Mouse (Mus musculus): ENCODE data around the gene Ppfia4. TPM values are rescaled to one million over a fixed set of nuclear protein-coding genes. Genes with fewer than 3 reads are reported as not detected.

Ppfia4 gene
- polyA plus RNA-seq, 1 experiment from 2014 or later, result 2.0 TPM

DNA sequence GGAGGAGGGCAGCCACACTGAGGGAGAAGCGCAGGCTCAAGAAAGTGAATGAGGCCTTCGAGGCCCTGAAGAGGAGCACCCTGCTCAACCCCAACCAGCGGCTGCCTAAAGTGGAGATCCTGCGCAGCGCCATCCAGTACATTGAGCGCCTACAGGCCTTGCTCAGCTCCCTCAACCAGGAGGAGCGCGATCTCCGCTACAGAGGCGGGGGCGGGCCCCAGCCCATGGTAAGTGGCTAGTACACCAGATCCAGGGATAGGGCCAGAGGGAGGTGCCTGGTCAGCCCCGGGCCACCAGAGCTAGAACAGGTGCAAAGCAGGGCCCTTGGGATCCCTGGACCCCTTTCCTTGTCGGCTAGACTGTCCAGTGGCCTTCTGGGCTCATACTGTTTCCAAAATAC is 42.4 kb downstream of the Ppfia4 start:
- 0 out of 2 replicates have a peak, but pooled peaks cover 6% of the 10 kb centered on the region for H3K4me1 ChIP-seq (replicated peaks; ENCODE audit: insufficient read depth, low read length)
- no peaks in the 10 kb centered on the region for H3K9me3 ChIP-seq (replicated peaks; ENCODE audit: low read length)
- no peaks in the 10 kb centered on the region for H3K36me3 ChIP-seq (ENCODE audit: insufficient read depth, low read length)
- no peak overlapping the region for H3K27ac ChIP-seq
- H3K9ac ChIP-seq (ENCODE audit: low read depth, low read length), result no peak overlapping the region
- no peaks in the 10 kb centered on the region for H3K27me3 ChIP-seq (ENCODE audit: insufficient read depth, low read length)
- whole genome bisulfite sequencing, result 86% methylated on average over 12 of the region's 13 CpGs
- ATAC-seq (replicated peaks; ENCODE audit: low FRiP score, low read depth) (no peak), DNase-seq (ENCODE audit: low spot score) (no peak)
- no peak for TF ChIP-seq CTCF (IDR thresholded peaks at IDR 0.05; ENCODE audit: low read depth)
- H3K4me2 ChIP-seq (ENCODE audit: low read length), result no peak overlapping the region
- no peak overlapping the region for H3K4me3 ChIP-seq (replicated peaks; ENCODE audit: low read depth, low read length)

DNA sequence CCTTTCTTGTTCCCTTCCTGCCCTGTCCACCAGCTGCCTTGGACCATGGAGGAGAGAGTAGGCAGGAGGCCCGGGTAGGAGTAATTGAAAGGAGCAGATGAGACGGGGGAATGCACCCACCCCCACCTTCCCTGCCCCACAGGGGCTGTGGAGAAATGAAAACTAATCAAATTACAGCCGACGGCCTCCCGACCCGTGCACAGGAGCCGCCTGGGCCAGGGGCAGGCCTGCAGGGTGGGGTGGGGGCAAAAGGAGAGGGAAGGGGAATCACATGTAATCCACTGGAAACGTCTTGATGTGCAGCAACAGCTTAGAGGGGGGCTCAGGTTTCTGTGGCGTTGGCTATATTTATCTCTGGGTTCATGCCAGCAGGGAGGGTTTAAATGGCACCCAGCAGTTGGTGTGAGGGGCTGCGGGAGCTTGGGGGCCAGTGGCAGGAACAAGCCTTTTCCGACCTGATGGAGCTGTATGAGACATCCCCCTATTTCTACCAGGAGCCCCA is 43.1 kb downstream of the Ppfia4 start, which contains the start of gene Myog:
Myog (plus strand) TSS at position 392 of the 502 bp plus-strand sequence.
- H3K4me2 ChIP-seq (ENCODE audit: low read length), result no peak within 1 kb of the TSS

DNA sequence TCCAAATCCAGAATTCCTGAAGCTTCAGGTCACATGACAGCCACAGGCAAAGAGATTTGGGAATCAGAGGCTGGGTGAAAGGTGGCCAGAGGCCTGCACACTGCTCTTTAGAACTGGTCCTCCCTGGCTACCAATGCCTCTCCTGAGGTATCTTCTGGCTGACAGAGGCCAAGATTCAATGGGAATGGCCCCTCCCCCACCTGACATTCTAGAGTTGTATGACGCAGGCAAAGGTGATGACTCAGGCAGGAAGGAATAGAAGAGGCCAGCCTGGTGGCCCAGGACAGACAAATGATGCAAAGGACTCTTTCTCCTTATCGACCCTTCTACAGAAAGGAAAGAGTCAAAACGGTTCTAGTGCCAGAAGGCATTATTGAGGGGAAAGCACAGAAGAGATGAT is 44.5 kb downstream of the Ppfia4 start:
- 62% methylated on average over 3 of the region's 3 CpGs for WGBS

More for the DNA sequence above, 43.1 kb downstream of the Ppfia4 start, which contains the start of gene Myog:
- TF ChIP-seq CTCF (IDR thresholded peaks at IDR 0.05; ENCODE audit: low read depth), result no peak
- 38% methylated on average over 11 of the region's 11 CpGs for WGBS
- H3K4me3 ChIP-seq (replicated peaks; ENCODE audit: low read depth, low read length), result no peak within 1 kb of the TSS
- H3K9me3 ChIP-seq (replicated peaks; ENCODE audit: low read length), result no peaks in the 10 kb centered on the region
- ATAC-seq (replicated peaks; ENCODE audit: low FRiP score, low read depth), result no peak
- DNase-seq (ENCODE audit: low spot score), result peak; percentile 14
- H3K4me1 ChIP-seq (replicated peaks; ENCODE audit: insufficient read depth, low read length), result 0 out of 2 replicates have a peak, but pooled peaks cover 6% of the 10 kb centered on the region
- H3K36me3 ChIP-seq (ENCODE audit: insufficient read depth, low read length), result no peaks in the 10 kb centered on the region
- no peaks in the 10 kb centered on the region for H3K27me3 ChIP-seq (ENCODE audit: insufficient read depth, low read length)
- H3K27ac ChIP-seq, result no peak within 1 kb of the TSS
- no peak within 1 kb of the TSS for H3K9ac ChIP-seq (ENCODE audit: low read depth, low read length)

GRCm38 (mm10) chr1:134285458-134286120 is 47.1 kb downstream of the Ppfia4 start:
- no peaks in the 10 kb centered on the region for H3K4me1 ChIP-seq (replicated peaks; ENCODE audit: insufficient read depth, low read length)
- no peak for DNase-seq (ENCODE audit: low spot score)

More for the DNA sequence above, 44.5 kb downstream of the Ppfia4 start:
- Histone ChIP-seq H3K4me2 (ENCODE audit: low read length) (no peak overlapping the region), H3K27ac (no peak overlapping the region), H3K4me1 (replicated peaks; ENCODE audit: insufficient read depth, low read length) (0 out of 2 replicates have a peak, but pooled peaks cover 6% of the 10 kb centered on the region), H3K27me3 (ENCODE audit: insufficient read depth, low read length) (no peaks in the 10 kb centered on the region), H3K36me3 (ENCODE audit: insufficient read depth, low read length) (no peaks in the 10 kb centered on the region), H3K9me3 (replicated peaks; ENCODE audit: low read length) (no peaks in the 10 kb centered on the region), H3K9ac (ENCODE audit: low read depth, low read length) (no peak overlapping the region), H3K4me3 (replicated peaks; ENCODE audit: low read depth, low read length) (no peak overlapping the region)
- no peak for ATAC-seq (replicated peaks; ENCODE audit: low FRiP score, low read depth)
- no peak for TF ChIP-seq CTCF (IDR thresholded peaks at IDR 0.05; ENCODE audit: low read depth)
- DNase-seq (ENCODE audit: low spot score), result no peak

DNA sequence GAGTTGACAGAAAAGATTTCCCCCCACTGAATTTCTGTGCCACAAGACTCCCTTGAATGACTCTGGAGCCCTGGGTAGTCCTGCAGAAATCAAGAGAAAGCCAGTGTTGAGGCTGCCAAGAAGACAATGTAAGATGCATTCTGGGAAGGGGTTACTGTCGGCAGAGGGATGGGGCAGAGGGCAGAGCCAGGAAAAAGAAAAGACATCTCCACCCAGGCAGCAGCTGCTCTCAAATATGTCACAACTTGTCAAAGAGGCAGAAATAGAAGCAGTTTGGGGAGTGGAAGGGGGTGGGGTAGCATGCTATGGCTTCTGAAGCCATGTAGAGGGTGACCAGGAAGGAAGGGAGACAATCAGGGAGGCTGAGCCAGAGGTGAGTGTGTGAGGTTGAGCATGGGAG is 49.6 kb downstream of the Ppfia4 start:
- Histone ChIP-seq H3K36me3 (ENCODE audit: insufficient read depth, low read length) (no peaks in the 10 kb centered on the region), H3K9me3 (replicated peaks; ENCODE audit: low read length) (no peaks in the 10 kb centered on the region), H3K27ac (no peak overlapping the region), H3K4me3 (replicated peaks; ENCODE audit: low read depth, low read length) (no peak overlapping the region), H3K4me1 (replicated peaks; ENCODE audit: insufficient read depth, low read length) (no peaks in the 10 kb centered on the region), H3K4me2 (ENCODE audit: low read length) (no peak overlapping the region), H3K27me3 (ENCODE audit: insufficient read depth, low read length) (no peaks in the 10 kb centered on the region), H3K9ac (ENCODE audit: low read depth, low read length) (no peak overlapping the region)
- no peak for ATAC-seq (replicated peaks; ENCODE audit: low FRiP score, low read depth)
- WGBS, result 50% methylated on average over 1 of the region's 1 CpGs
- TF ChIP-seq CTCF (IDR thresholded peaks at IDR 0.05; ENCODE audit: low read depth), result no peak
- no peak for DNase-seq (ENCODE audit: low spot score)

More at GRCm38 (mm10) chr1:134285458-134286120, 47.1 kb downstream of the Ppfia4 start:
- no peak for ATAC-seq (replicated peaks; ENCODE audit: low FRiP score, low read depth)
- Histone ChIP-seq H3K27ac (no peak overlapping the region), H3K27me3 (ENCODE audit: insufficient read depth, low read length) (no peaks in the 10 kb centered on the region), H3K9ac (ENCODE audit: low read depth, low read length) (no peak overlapping the region), H3K4me3 (replicated peaks; ENCODE audit: low read depth, low read length) (no peak overlapping the region), H3K4me2 (ENCODE audit: low read length) (no peak overlapping the region), H3K36me3 (ENCODE audit: insufficient read depth, low read length) (no peaks in the 10 kb centered on the region), H3K9me3 (replicated peaks; ENCODE audit: low read length) (no peaks in the 10 kb centered on the region)
- WGBS, result 65% methylated on average over 10 of the region's 10 CpGs
- no peak for TF ChIP-seq CTCF (IDR thresholded peaks at IDR 0.05; ENCODE audit: low read depth)

- no peak for TF ChIP-seq CTCF (IDR thresholded peaks at IDR 0.05; ENCODE audit: low read depth)
- H3K36me3 ChIP-seq (ENCODE audit: insufficient read depth, low read length), result no peaks in the 10 kb centered on the region
- H3K27me3 ChIP-seq (ENCODE audit: insufficient read depth, low read length), result no peaks in the 10 kb centered on the region
- H3K4me2 ChIP-seq (ENCODE audit: low read length), result no peak overlapping the region
- 46% methylated on average over 3 of the region's 3 CpGs for WGBS
- H3K4me3 ChIP-seq (replicated peaks; ENCODE audit: low read depth, low read length), result no peak overlapping the region
- DNase-seq (ENCODE audit: low spot score), result no peak
- H3K4me1 ChIP-seq (replicated peaks; ENCODE audit: insufficient read depth, low read length), result no peaks in the 10 kb centered on the region
- H3K9me3 ChIP-seq (replicated peaks; ENCODE audit: low read length), result no peaks in the 10 kb centered on the region
- H3K9ac ChIP-seq (ENCODE audit: low read depth, low read length), result no peak overlapping the region
- no peak overlapping the region for H3K27ac ChIP-seq
- ATAC-seq (replicated peaks; ENCODE audit: low FRiP score, low read depth), result no peak
Measured at GRCm38 (mm10) chr1:134282342-134282741, 50.4 kb downstream of the Ppfia4 start.

Data from kidney, postnatal 0 days (tissue).